Mouse (Mus musculus) cortical plate, adult 2 months (tissue): ENCODE data around the gene Camkmt.

ENCODE experiments used
- CTCF ChIP-seq: fragments of 200-500 bp; IDR thresholded peaks from 2 replicates; pipeline ENCODE4 v1.5.1; 2011; ENCODE audit warnings: mild to moderate bottlenecking, control low read depth, low read length; ENCODE audit not compliant: insufficient read depth; ENCODE audit errors: extremely low read depth
- POLR2A ChIP-seq: fragments of 200-500 bp; IDR thresholded peaks from 2 replicates; pipeline ENCODE4 v1.6.1; 2011; ENCODE audit warnings: mild to moderate bottlenecking, low read length, control low read depth; ENCODE audit not compliant: insufficient read depth; ENCODE audit errors: extremely low read depth

DNA sequence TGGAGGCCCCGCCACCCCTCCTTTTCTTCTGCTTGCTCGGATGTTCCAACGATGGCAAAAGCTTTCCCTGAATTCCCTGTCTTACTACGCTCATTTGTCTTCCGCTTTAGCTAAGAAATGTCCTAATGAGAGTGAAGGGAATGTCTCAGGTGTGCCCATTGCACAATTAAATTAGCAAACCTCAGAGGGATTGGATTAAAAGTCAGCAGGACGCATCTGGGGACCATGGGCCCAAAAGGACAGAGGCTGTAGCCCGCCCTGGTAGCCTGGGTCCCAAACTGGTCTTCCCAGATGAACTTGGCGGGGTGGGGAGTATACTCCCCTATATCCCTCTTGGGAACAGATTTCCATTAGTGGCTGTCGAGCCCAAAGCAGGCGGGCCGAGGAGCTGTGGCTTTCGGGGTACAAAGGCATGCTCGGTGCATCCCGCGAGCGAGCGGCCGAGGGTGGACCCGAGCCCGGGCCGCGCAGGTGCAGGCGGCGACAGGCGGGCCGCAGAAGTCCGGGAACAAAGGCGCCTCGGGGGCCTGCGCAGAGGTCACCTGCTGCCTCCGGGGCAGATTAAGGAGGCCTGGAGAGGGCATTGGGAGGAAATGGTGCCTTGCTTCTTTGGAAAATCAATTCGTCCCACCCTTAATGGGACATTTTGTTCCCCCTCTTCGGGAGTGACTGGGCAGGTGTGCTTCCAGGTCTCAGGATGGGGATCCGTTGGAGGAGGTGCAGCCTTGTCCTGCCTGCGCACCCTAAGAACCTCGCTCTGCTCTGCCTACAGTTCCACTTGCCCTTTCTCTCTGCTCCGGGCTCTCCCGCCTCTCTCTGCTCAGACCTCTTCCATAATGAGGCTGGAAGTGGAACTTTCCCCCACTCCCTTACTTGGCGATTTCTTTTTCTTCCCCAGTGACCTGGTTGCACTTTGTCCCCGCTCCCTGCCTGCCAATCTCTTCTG, 374.4 kb downstream of the Camkmt start:
- TF ChIP-seq CTCF (no peak), POLR2A (no peak)
